Mouse (Mus musculus) left cerebral cortex, adult 11 months (tissue): ENCODE data around the gene Gjb5.

Experiments
- DNase-seq: peaks from one replicate; pipeline ENCODE4 v3.0.0; 2022; ENCODE audit warnings: low spot score

Gene Gjb5

DNA sequence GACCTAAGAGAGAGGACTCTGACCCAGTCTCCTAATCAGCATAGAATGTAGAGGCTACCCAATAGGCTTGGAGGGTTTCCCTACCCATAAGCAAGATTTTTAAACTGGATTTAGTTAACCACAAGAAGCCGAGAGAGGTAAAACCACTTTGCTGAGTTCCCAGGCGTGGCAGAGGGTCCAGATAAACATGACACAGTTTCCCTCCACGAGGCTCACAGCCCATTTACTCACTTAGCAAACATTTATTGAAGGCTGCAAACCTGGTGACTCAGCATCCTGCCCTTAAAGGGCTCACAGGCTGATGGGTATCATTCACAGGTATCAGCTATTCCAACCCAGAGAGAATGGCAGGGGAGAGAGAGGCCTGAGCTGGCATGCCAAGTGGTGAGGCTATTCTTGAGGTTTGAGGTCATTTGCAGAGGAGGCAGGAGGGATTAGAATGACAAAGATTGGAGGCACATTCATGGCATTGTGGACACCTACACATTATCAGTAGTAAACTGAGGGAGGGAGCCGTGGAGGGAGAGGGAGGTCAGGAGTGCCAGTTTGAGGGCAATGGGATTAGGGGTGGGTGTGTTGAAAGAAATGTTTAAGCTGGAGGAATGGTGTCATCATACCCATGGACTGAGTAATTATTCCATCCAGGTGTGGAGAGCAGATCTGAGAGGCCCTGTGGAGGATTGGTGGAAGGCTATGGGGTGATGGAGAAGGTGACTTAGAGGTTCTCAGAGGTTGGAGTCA lies 8.3 kb downstream of the Gjb5 start:
- no peak for DNase-seq

DNA sequence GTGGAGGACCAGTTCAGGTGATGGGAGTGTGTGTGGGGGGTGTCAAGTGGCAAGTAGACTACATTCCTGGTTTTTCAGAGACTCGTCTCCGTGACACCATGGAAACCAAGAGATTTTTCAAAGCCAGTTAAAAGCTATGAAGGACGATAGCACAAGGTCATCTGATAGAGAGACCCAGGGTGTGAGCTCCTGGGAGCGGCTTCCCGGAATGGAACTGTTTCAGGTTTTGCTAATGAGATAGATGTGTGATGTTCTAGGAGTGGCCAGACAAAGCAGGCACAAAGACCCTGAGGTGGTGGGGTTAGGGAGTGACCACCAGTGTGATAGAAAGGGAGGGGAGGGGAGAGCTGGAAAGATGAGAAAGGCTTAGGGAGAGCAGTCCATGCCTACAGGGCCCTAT lies 13.0 kb downstream of the Gjb5 start:
- DNase-seq, result no peak

DNA sequence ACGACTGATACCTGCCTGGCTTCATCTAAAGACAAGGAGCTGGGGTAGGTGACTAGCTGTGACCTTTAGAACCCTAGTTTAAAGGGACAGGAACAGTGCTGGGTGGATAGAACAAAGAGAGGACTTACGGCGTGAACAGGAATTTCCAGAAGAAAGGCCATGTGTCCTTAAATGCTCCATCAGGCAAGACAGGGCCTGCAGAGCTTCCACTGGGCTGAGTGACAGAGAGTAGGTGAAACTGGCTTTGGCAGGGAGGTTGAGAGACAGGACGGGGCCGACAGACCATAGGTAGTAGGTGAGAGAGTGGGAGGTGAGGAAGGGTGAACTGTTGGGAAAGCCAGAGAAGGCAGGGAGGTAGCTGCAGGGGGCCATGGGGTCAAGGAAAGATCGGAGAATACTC lies 16.6 kb downstream of the Gjb5 start:
- DNase-seq, result no peak

DNA sequence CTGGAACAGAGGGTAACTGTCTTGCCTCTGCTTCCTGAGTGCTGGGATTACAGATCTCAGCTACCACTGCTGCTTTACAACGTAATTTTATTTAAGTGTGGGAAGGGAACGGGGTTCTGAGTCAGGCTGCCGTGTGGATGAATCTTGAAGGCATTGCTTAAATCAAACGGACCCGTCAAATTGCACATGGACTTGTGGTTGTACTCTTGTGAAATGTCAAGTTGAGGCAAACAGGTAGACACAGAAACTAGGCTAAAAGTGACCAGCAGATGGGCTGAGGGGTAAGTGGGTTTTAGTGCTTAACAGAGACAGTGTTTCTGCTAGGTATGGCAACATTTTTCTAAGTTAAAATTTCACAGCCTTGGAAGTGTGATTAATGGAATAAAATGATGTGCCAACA lies 20.3 kb downstream of the Gjb5 start:
- no peak for DNase-seq

DNA sequence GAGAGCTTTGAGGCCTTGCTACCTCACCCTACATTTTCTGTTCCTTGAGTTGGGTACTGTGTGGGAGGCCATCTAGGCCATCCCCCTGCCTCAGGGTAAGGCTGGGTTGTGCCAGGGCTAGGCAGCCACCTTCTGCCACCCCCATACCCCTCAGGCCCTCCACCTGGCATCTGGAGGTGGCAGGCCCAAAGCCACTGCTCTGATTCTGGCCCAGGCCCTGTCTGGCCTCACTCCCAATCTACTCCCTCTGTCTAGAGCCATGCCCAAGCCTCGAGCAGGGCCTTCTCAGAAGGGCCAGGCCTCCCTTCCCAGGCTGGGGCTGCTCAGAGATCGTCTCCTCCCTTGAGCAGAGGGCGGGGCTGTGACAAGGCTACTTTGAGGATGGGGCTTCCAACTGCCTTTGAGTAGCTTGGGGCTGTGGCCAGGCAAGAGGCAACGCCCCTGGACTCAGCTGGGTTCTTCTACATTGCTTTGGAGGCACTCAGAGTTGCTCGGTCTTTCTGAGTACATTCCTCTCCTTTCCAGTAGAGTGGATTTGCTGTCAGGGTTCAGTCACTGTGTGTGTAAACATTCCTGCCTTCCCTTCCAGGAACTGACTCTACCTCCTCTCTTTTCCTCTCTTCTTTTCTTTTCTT lies 23.0 kb downstream of the Gjb5 start:
- DNase-seq, result no peak

DNA sequence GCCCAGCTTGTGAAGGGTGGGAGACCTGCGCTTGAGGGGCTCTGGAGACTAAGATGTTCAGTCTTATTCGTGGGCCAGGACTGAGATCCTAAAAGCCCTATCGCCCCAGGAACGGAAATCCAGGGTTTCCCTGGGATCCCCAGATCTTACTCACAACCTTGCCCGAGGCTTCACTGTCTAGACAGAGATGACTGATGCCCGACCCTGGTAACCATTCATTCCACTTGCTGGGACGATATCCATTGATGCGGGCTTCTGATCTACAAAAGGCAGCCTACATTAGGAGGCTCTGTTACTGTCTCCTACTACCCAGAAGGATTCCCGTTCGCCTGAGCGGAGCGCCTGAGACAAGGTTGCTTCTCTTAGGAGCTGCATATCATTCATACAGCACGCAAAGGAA lies 26.8 kb downstream of the Gjb5 start:
- no peak for DNase-seq

DNA sequence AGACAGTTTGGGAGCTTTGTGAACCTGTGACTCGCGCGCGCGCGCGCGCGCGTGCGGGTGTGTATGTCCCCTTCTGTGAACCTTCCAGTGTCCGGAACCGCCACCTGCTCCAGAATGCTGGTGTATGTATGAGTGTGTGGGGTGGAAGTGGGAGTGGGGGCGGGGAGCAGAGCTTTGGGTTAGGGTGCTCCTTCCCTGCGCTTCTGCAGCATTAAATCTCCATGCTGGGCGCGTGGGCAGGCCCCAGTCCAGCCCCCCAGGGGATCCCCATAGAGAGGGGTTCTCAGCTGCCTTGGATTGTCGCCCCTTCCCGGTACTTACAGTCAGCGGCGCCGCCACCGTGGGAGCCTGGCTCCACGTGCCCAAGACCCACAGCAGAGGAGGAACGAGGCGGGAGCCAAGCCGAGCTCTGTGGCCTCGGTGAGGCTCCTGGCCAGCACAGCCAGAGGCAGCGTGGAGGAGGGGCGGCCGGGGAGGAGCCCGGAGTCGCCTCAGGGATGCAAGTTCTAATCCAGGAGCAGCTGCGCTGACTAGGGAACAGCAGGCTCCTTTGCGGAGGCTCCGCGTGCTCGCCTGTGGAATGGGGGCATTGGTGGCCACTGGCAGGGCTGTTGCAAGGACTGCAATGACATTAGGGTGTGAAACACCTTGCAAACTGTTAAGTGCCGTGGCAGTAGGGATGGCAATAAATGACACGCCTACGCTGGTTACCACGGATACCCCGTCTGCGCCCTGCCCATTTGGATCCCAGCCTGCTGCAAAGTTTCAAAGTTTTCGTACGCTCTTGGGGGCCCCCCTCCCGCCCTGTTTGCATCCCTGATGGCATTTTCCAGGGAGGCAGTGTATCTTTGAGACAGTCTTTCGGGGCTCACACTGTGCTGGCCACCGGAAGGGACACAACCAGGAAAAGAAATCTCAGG lies 27.5 kb downstream of the Gjb5 start, which contains the start of gene Gjb3:
TSS of gene Gjb3 (minus strand) at position 664 of the 920 bp plus-strand sequence.
- DNase-seq, result no peak

DNA sequence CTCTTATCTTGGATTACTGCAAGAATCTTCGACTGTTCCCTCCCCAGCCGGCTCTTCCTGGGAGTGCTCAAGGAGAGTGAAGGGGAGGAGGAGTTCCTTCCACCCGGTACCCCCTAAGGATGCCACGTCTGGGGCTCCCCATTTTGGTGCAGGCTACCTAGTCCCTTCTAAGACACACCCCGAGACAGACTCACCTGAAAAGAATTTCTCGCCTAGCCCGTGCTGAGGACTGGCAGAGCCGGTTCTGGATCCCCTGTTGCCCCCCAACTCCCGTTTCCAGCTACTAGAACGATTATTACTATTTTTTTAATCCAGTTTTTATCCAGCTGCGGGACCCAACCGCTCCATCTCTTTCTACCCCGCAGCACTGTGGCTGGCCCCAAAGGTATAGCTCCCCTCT lies 28.2 kb downstream of the Gjb5 start:
- DNase-seq, result no peak

DNA sequence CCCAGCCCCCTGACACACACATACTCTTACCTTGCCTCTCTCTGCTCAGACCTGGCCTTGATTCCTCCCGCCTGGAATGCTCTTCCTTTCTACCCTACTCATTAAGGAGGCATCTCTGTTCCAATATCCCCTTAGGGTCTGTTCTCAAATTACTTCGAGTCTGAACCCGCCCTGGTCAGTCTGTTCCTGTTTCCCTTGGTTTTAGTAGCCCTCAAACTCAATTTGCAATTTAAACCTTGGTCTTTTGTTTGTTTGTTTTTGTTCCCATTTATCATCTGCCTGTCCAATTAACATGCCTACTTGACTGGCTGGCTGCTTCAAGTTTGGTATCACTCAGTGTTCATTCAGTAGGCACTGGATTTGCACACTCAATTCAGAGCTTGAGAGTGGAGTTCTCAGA lies 28.9 kb downstream of the Gjb5 start:
- no peak for DNase-seq

DNA sequence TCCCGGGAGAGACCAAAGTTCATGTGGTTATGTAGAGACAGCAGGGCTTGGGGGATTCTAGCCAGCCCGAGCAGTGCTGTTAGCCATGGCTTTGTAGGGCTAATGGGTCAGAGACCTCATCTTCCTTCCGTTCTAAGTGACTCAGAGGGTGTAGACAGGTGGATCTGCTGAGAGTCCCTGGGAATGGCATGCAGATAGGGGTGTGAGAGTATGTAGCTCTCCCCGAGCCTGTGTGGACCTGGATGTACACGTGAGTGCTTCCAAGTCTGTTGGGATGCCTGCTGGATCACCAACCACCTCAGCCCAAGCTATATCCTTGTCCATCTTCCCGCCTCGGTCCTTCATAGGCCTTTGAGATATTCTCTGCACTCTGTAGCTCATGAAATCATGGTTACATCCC lies 29.6 kb downstream of the Gjb5 start:
- no peak for DNase-seq

DNA sequence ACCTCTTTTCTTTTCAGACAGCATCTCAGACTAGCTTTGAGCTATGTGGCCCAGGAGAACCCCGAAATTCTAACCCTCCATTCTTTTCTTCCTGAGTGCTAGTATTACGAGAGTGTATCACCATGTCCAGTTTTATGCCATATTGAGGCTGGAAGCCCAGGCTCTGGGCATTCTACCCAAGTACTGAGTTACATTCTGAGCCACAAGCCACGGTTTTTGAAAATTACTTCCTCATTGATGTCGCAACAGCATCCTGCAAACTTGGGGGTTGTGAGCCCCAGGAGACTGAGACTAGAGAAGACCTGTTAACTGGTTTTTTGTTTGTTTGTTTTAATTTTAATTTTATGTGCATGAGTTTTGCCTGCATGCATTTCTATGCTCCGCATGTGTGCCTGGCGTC lies 30.2 kb downstream of the Gjb5 start:
- no peak for DNase-seq

DNA sequence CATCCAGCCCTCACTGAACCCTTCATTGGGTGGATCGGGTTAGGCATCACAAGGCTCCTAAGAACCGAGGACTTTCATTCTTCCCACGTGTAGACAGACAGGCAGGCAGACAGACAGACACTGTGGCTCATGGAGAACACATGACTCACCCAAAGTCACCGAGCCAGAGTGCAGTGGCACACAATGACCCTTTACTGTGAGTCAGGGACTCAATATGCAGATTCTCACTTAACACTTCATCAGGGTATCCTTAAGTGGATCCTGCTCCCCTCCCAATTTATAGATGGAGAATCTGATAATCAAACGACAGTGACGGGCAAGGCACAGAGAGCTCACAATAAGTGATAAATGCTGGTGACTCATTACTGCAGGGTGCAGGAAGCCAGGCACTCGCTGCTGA lies 30.7 kb downstream of the Gjb5 start:
- no peak for DNase-seq

DNA sequence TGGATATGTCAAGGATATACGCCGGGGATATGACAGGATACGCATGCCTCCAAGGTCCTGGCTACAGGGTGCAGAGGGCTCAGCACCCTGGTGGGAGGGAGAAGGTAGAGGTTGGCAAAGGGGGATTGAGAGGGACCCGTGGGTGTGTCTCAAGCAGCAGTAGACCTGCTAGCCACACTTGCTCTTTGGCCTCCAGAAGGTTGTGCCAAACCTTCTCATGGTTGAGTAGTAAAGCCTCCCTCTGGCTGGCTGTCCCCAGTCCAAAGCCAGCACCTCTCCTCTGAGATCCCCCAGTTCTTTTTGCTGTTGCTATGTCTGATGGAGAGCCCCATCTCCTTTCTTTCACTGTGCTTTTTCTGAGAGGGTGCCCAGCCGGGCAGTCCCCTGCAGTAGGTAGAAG lies 32.7 kb downstream of the Gjb5 start:
- DNase-seq, result no peak

DNA sequence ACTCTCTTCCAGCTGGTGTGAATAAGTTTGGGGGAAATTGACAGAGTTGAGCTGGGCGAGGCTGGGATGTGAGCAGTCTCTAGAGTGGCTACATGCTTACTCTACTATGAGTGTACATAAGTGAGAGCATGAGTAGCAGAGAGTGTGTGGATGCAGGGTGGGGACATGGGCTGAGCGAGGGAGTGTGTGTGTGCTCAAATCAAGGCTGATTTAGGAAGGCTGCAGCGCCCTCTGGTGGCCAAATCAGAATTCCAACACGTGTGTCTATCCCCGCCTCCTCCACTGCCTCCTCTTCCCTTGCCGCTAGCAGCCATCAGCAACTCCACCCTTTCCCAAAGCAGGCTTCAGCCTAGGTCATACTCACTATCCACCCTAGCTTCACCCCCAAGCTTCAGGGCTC lies 33.2 kb downstream of the Gjb5 start:
- peak; percentile 58 for DNase-seq

DNA sequence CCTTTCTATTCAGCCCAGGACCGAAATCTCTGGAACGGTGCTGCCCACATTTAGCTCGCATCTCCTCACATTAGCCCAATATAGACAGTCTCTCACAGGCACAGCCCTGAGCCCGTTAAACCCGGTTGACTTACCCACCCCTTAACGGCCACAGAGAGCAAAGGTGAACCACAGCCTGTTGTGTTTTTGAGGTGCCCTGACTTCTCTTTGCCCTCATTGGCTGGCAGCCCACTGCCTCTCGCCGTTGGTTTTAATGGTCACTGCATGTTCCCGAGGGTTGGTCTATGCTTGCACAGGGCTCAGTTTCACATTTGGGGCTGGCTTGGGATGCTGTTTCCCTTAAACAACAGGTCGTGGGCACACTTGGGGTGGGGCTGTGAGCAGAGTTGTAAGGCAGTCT lies 33.7 kb downstream of the Gjb5 start:
- no peak for DNase-seq

DNA sequence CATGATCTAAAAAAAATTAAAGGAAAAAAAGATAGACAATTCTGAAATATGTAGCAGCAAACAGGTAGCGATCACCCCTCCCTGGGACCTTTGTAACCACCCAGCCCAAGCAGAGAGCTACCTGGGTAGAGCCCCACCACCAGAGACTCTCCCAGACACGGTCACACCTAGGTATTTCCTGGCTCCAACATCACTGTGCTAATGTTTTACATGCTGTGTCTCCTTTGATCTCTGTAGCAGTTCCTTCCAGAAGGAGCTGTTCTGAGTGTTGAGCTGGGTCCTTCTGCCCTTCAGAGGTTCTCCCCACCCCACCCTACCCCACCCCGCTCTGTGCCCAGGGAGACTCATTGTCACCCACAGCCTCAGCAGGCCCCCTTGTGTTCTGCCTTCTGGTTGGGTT lies 34.3 kb downstream of the Gjb5 start:
- no peak for DNase-seq

DNA sequence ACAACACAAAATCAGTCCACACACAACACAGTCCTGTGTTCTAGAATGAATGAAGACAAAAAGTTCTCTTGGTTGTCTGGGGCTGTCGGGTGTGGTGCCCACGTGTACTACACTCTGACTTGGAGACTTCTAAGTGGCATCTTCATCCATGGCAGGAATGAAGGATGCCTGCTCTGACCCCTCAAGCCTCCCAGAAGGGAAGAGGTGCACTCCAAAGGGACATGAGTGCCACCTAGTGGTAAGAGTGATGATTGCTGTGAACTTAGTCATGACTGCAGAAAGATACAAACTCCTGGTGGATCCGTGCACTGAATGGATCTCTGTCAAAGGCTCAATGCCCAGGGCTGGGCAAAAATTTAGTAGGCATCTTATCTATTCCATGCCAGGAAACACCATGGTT lies 38.4 kb downstream of the Gjb5 start:
- DNase-seq, result peak; percentile 47

DNA sequence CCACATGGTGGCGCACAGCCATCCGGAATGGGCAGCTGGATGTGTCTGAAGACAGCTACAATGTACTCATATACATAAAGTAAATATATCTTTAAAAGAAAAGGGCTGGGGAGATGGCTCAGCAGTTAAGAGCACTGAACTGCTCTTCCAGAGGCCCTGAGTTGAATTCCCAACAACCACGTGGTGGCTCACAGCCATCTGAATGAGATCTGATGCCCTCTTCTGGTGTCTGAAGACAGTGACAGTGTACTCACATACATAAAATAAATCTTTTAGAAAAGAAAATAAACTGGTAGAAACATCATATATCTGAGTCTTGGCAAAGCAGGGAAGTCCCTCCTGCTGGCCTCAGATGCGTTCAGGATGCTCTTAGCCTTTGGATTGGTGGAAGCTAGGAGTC lies 40.8 kb downstream of the Gjb5 start:
- no peak for DNase-seq

DNA sequence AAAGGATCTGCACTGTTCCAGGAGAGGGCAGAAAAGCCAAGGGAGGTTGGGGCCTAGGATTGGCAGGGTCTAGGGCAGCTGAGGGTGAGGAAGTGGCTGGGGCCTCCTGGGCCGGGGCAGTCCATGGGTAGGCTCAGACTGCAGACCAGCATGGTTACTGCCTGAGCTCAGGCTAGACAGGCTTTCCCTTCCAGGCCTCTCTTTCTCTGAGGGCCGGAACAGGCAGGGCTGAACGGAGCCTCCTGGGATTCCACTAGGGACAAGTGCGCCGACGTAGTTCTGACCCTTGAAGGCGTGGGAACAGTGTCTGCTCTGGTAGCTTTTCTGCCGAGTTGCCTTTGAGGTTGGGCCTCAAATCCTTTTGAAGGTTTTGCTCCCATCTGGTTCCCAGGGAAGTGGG lies 42.2 kb downstream of the Gjb5 start:
- no peak for DNase-seq

DNA sequence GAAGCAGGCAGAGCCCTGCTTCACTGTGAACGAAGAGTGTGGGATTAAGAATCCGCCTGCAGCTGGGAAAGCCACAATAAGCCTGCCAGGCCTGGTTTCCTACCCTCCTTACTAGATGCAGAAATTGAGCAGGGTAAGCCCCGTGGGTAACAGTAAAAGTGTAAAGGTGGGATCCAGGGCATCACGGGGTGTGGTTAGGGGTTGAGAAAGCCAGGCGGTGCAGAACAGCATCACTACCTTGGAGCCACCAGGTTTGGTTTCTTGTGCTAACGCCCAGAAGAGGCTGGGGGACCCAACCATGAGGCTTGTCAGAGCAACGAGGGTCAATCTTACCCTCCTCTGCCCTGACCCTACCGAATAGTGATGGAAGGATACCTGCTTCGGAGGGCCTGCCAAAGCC lies 43.4 kb downstream of the Gjb5 start:
- DNase-seq, result no peak

DNA sequence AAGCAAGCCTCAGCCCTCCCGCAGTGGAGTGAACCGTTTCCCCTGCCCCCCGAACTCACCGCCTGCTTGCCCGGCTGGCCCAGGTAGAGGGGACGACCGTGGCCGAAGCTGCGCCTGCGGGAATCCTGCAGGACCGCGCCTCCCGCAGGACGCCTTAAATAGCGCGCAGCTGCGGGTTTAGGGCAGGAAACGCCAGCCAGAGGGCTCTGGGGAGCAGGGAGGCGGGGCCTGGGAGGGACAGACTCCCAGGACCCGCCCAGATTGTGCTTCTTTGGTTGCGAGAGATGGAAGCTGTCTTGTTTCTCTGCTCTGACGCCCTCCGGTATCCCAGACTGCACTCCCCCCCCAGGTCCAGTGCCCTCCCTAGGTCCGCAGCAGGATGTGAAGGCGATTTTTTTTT lies 44.1 kb downstream of the Gjb5 start, which contains the start of gene Gja4:
TSS of gene Gja4 (minus strand) at position 179 of the 400 bp plus-strand sequence.
- peak; percentile 17 for DNase-seq

DNA sequence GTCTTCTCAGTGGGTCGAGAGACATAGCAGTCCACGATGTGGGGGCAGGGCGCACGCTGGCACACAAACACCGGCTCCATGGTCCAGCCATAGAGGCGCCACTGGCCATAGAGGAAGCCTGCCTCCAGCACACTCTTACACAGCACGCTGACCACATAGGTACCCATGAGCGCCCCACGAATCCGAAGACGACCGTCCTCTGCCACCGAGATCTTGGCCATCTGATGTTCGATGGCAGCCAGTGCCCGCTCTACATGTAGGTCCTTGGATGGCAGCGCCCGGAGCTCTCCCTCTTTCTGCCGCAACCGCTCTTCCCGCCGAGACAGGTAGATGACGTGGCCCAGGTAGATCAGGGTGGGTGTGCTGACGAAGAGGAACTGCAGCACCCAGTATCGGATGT lies 45.6 kb downstream of the Gjb5 start:
- no peak for DNase-seq

DNA sequence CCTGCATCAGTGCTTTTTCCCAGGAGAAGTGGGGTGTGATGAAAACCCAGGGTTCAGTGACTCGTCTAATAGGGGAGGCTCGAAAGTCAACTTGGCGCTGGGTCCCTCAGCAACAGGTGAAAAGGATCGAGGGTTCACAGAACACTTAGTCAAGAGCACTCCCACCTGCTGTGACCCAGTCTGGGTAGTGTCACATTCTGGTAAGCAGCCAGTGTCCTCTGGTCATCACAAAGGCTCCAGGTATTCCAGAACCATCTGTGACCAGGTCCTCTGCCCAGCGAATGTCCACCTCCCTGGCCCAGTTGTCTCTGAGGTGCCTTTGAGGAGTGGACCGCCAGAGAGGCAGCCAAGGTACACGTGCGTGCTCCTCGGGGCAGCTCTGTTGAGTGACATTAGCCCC lies 46.4 kb downstream of the Gjb5 start:
- no peak for DNase-seq
